Mouse (Mus musculus) retina, postnatal 7 days (tissue): ENCODE data around the gene Tcf7l1.

ENCODE experiments used
- DNase-seq: peaks from one replicate; pipeline ENCODE4 v3.0.0-alpha.2; 2012; ENCODE audit warnings: low read depth, low spot score

The Tcf7l1 gene

GRCm38 (mm10) chr6:72664290-72664689 lies 124.8 kb downstream of the Tcf7l1 start:
- no peak for DNase-seq

DNA sequence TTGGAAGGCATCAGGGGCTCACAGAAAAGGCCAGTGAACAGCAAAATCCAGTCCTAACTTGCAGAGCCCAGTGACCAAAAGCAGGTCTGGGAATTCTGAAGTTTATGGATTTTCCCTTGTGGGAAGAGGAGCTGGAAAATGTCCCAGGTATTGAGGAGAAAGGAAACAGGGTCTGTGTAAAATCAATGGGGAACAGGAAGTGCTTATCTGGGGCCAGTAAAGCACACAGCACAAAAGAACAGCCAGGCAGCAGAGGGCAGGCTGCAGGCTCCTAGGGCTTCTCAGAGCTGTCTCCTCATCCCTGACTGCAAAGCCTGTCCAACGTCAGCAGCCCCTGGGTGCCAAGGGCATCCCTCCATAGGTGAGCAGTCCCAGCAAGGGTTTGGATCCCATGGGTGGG lies 126.1 kb downstream of the Tcf7l1 start:
- no peak for DNase-seq

- no peak for DNase-seq
These were observed 128.7 kb downstream of the Tcf7l1 start for GRCm38 (mm10) chr6:72660391-72660720.

GRCm38 (mm10) chr6:72659717-72660390 lies 129.2 kb downstream of the Tcf7l1 start:
- DNase-seq: no peak

DNA sequence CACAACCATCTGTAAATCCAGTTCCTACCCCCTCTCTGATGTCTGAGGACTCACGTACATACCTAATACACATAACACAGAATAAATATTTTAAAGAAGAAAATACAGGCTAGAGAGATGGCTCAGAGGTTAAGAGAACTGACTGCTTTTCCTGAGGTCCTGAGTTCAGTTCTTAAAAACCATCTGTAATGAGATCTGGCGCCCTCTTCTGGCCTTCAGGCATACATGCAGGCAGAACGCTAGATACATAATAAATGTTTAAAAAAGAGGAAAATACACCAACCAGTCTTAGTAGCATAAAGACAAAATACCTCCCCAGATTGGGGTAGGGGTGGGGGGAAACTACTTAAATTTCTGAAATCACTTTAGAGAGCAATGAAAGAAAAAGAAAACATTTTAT lies 131.0 kb downstream of the Tcf7l1 start:
- DNase-seq: no peak

DNA sequence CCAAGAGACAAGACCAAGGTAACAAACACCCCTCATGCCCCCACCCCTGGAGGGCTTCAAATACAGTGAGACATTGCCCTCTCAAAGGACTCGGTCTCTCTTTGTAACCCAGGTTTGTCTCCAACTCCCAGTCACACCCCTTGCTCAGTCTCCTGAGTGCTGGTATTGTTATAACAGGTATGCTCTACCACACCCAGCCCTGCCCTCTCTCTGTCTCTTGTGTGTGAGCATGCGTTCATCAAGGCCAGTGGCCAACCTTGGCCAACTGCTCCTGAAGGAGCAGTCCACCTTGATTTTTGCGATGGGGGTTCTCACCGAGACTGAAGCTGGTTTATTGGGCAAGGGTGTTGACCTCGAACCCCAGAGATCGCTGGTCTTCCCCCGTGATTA lies 133.0 kb downstream of the Tcf7l1 start:
- no peak for DNase-seq

DNA sequence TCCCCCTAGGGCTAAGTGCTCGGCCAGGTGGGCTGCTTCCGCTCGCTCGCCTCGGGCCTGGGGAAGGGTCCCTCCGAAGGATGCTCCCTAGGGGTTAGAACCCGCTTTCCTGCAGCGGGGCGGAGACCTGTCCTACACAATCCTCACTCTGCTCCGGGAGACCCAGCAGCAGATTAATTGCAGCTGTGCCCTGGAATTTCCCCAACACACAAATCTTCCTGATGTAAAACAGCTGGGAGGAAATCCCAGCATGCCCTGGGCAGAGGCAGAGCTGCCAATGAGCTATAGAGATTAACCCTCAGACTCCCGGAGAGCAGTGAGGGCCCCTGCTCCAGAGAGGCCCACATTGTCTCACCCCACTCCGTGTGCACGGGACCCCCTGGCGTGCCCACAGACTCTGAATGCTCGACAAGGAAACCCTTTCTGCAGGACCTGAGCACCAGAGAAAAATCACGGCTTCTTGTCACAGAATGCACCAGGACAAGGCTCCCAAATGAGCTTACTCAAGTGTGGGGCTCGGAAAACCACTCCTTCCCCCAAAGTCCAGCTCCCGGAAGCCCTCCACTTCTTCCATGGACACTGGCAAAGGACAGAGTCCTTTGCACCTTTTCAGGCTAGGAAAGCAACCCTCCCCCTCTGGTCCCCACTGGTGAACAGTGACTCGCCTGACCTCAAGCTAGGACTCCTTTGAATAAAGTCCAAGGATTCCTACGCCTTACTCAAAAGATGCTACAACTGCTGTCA lies 133.6 kb downstream of the Tcf7l1 start:
- no peak for DNase-seq

DNA sequence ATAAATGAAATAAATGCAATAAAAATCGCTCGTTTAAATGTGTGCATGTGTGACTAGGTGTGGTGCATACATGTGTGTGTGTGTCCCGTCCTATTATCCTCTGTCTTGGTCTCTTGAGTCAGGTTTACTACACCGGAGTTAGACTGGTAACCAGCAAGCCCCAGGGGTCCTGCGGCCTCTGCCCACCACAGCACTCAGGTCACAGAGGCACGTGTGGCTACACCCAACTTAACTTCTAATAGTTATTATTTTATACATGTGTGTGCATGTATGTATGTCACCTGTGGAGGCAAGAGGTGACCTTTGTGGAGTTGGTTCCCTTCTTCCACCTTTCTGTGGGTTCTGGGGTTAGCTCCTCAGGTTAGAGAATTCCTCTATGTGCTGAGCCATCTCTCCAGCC lies 134.7 kb downstream of the Tcf7l1 start:
- DNase-seq: no peak

DNA sequence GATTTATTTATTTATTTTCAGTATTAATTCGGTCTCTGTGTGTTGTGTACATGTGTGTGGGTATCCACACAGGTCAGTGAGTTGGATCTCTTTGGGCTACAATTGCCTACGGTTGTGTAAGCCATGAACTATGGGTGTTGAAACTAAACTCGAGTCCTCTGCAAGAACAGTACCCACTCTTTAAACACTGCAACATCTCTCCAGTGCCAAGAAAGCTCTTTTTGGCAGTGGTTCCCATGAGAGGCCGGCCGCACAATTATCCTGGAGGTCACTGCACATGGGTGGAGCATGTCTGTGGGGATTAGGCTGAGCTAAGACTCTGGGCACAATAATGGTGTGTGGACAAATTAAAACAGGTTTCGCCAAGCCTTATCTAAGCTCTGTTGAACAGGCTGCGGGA lies 135.6 kb downstream of the Tcf7l1 start:
- DNase-seq: peak; percentile 29

- DNase-seq: no peak
These were observed 138.7 kb downstream of the Tcf7l1 start for GRCm38 (mm10) chr6:72650338-72650851.

DNA sequence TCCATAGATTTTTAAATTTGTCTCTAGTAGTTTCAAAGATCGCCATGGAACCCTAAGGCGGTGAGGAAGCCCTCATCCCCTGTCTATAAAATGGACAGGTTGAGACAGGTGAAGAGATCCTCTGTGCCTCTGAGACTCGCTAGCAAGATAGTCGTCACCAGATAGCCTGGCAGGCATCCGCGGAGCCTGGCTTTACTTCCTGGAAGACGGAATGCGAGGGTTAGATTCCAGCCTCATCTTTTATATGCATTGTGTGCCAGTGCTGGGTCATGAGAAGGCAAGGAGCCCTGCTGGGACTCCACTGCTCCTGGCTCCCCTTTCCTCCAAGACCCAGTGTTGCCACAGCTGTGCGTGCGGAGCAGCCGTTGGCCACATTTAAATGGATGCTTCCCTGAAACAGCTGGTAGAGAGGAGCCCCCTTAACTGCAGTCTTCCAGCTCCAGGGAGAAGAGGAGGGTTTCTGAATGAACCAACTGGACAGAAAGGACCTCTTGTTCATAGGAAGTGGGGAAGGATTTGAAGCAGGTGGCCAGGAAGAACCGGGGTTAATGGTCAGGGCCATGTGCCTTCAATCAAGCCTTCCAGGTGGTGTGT lies 141.0 kb downstream of the Tcf7l1 start:
- no peak for DNase-seq

GRCm38 (mm10) chr6:72647383-72647820 lies 141.7 kb downstream of the Tcf7l1 start:
- peak; percentile 62 for DNase-seq

DNA sequence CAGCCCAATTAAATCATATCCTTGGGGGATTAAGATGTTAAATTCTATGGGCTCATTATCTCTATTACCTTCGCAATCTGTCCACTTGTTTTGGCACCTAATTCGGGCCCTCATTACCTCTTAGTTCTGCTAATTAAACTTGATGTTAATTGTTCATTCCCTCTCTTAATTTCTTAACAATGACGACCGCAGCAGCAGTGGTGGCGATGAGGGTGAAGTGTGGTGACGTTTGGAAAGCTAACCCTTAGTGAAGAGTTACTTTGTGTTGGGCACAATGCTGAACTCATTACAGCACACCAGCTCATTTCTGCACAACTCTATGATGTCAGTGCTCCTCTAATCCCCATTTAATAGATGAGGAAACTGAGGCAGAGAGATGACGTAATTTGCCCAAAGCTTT lies 143.7 kb downstream of the Tcf7l1 start:
- no peak for DNase-seq

DNA sequence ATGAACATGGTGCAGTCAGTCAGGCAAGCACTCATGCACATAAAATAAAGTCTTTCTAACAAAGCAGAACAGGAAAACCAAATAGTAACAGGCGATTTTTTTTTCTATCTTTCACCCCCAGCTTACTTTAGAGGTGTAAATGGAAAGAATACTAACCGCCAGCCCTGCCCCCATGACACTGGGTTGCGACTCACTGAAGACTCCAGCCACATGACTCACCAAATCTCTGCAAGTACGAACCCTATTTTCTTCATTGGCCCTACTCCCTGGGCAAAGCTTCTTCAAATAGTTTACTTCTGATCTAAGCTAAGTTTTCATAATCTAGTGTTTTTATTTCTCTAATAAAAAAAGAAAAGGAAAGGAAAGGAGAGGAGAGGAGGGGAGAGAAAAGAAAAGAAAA lies 144.5 kb downstream of the Tcf7l1 start:
- no peak for DNase-seq

DNA sequence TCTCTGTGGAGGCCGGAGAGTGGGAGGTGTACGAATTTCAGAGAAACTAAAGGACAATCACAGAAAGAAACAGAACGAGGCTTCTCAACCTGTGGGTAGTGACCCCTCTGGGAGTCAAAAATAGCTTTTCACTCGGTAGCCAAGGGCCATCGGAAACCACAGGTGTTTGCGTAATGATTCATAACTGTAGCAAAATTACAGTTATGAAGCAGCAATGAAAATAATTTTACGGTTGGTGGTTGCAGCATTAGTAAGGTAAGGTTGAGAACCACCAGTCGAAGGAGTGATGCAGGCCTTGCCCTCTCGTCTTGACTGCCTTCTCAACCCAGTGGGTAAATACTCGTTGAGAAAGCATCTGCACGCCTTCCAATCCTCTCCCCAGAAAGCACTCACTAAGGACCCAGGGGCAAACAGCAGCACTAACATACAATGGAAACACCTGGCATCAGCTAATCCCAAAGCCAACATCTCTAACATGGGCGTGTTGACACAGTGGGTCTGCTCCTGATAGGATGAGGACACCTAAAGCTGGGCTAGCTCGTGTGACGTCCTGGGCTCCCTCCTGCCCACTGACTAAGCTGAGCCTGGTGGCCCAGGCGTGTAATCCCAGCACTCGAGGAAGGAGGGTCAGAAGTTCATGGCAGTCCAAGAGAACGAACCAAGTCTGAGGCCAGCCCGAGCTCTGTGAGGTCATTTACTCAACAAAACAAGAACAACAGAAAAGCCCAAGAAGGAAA lies 147.7 kb downstream of the Tcf7l1 start:
- DNase-seq: no peak

GRCm38 (mm10) chr6:72636940-72637339 lies 152.1 kb downstream of the Tcf7l1 start:
- DNase-seq: no peak

GRCm38 (mm10) chr6:72635760-72636431 lies 153.2 kb downstream of the Tcf7l1 start:
- peak; percentile 45 for DNase-seq

- no peak for DNase-seq
These were observed 154.7 kb downstream of the Tcf7l1 start for GRCm38 (mm10) chr6:72634311-72634710.

DNA sequence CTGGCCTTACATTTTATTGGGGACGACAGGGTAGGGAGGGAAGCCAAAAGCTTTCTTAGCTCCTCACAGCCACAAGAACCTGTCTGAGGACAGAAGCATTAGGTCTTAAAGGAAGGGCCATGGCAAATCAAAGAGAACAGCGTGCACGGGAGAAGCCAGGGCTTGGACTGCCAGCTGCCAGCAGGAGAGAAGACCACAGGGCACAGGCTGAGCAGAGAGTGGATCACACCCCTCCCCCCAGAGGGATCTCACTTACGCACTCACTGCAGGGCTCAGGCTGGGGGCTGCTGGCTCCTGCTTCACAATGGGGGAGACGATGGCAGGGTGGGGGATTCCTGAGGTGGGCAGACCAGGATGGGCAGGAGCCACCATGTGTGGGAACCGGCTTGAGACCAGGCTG lies 157.4 kb downstream of the Tcf7l1 start:
- no peak for DNase-seq

GRCm38 (mm10) chr6:72630961-72631360 lies 158.1 kb downstream of the Tcf7l1 start:
- no peak for DNase-seq

DNA sequence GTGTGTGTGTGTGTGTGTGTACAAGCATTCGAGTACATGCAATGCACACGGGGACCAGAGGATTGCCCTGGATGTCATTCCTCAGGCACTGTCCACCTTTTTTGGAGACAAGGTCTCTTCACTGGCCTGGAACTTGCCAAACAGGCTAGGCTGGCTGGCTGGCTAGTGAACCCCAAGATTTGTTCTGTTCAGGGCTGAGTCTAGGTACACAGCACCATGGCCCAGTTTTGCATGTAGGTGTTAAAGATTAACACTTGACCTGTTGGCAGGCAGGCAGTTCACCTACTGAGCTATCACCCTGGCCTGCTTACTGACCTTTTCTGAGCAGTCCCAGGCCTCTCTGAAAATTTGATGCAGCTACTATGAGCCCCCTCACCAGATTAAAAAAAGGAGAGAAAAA lies 158.7 kb downstream of the Tcf7l1 start:
- DNase-seq: no peak

- DNase-seq: no peak
These were observed 161.8 kb downstream of the Tcf7l1 start for GRCm38 (mm10) chr6:72627276-72627675.
